24 mouse cellular contexts compared by ENCODE assay signal in genomic region chr8:107618499-107618898, GRCm38 (mm10). TPM values are rescaled to one million over a fixed set of nuclear protein-coding genes. Genes with fewer than 3 reads are reported as not detected.
DNase-seq lines count a peak whose midpoint lies in the region; ATAC-seq lines count a peak whose summit lies in the region.
"Had no signal": no experiment of that assay in that cellular context is flagged by ENCODE, and none has a peak within 500 bp of the region (broad histone marks: within the 10 kb centered on the region; RNA-seq: fewer than 3 reads in every experiment).

No protein-coding gene starts in this region.

- DNase-seq in forebrain, embryonic 14.5 days (ENCODE audit: low spot score): peak; percentile 50
- peak; percentile 11 to 16 for DNase-seq in heart, postnatal 10 days
- no peak for DNase-seq in heart, postnatal 25 days (ENCODE audit: low spot score)
- DNase-seq in lung, postnatal 14 days: no peak
- DNase-seq in brain, adult 2 months (ENCODE audit: low read depth, low spot score): peak; percentile 3
- DNase-seq: adrenal gland, postnatal 25 days; cerebellum, adult 11 months; cerebellum, postnatal 14 days; gastrocnemius, postnatal 14 days; kidney, postnatal 10 days; left cerebral cortex, postnatal 4 days had no signal

- intact Hi-C loops in heart, postnatal 10 days (cut with DNase I): no loop called here
- intact Hi-C loops in heart, postnatal 25 days (cut with DNase I): no loop called here

- no peaks in the 10 kb centered on the region for H3K27me3 ChIP-seq in forebrain, embryonic 14.5 days (replicated peaks; ENCODE audit: control insufficient read depth, insufficient read depth, low read length)
- H3K27me3 ChIP-seq in forebrain, embryonic 15.5 days: no peaks in the 10 kb centered on the region
- no peaks in the 10 kb centered on the region for H3K27me3 ChIP-seq in lung, embryonic 16.5 days (ENCODE audit: control insufficient read depth, insufficient read depth, low read depth, low read length)
- no peaks in the 10 kb centered on the region for H3K27me3 ChIP-seq in midbrain, embryonic 16.5 days (ENCODE audit: control insufficient read depth, insufficient read depth, low read depth, low read length)
- H3K27me3 ChIP-seq: embryonic facial prominence, embryonic 13.5 days; intestine, embryonic 15.5 days; limb, embryonic 15.5 days; midbrain, embryonic 12.5 days had no signal

- no peak overlapping the region for H3K9ac ChIP-seq in forebrain, embryonic 14.5 days (ENCODE audit: low read length)
- H3K9ac ChIP-seq in forebrain, embryonic 15.5 days (replicated peaks): no peak overlapping the region
- H3K9ac ChIP-seq in lung, embryonic 16.5 days (ENCODE audit: low read length): no peak overlapping the region
- no peak overlapping the region for H3K9ac ChIP-seq in midbrain, embryonic 16.5 days (ENCODE audit: low read depth, low read length)
- H3K9ac ChIP-seq: embryonic facial prominence, embryonic 13.5 days; intestine, embryonic 15.5 days; limb, embryonic 15.5 days; liver, embryonic 14.5 days; midbrain, embryonic 12.5 days had no signal

- no peak overlapping the region for H3K4me2 ChIP-seq in forebrain, embryonic 14.5 days (ENCODE audit: low read length)
- no peak overlapping the region for H3K4me2 ChIP-seq in forebrain, embryonic 15.5 days (replicated peaks)
- no peak overlapping the region for H3K4me2 ChIP-seq in lung, embryonic 16.5 days (ENCODE audit: low read depth, low read length)
- no peak overlapping the region for H3K4me2 ChIP-seq in midbrain, embryonic 16.5 days (ENCODE audit: low read length)
- H3K4me2 ChIP-seq: embryonic facial prominence, embryonic 13.5 days; intestine, embryonic 15.5 days; limb, embryonic 15.5 days; midbrain, embryonic 12.5 days had no signal

- H3K4me3 ChIP-seq in forebrain, embryonic 14.5 days (ENCODE audit: low read depth, low read length): no peak overlapping the region
- H3K4me3 ChIP-seq in forebrain, embryonic 15.5 days: no peak overlapping the region
- no peak overlapping the region for H3K4me3 ChIP-seq in lung, embryonic 16.5 days (ENCODE audit: low read length)
- no peak overlapping the region for H3K4me3 ChIP-seq in midbrain, embryonic 16.5 days (ENCODE audit: low read depth, low read length)
- H3K4me3 ChIP-seq: embryonic facial prominence, embryonic 13.5 days; hindbrain, embryonic 10.5 days; intestine, embryonic 15.5 days; left cerebral cortex, adult 2 months; limb, embryonic 15.5 days; midbrain, embryonic 12.5 days had no signal

- no peaks in the 10 kb centered on the region for H3K9me3 ChIP-seq in forebrain, embryonic 14.5 days (replicated peaks; ENCODE audit: control insufficient read depth, low read length)
- H3K9me3 ChIP-seq in forebrain, embryonic 15.5 days: no peaks in the 10 kb centered on the region
- no peaks in the 10 kb centered on the region for H3K9me3 ChIP-seq in lung, embryonic 16.5 days (ENCODE audit: control insufficient read depth, low read length)
- no peaks in the 10 kb centered on the region for H3K9me3 ChIP-seq in midbrain, embryonic 16.5 days (replicated peaks; ENCODE audit: control insufficient read depth, low read length, poor library complexity, severe bottlenecking)
- H3K9me3 ChIP-seq: embryonic facial prominence, embryonic 13.5 days; hindbrain, embryonic 10.5 days; intestine, embryonic 15.5 days; limb, embryonic 15.5 days; midbrain, embryonic 12.5 days had no signal

- H3K27ac ChIP-seq in forebrain, embryonic 14.5 days (ENCODE audit: low read depth, low read length): no peak overlapping the region
- H3K27ac ChIP-seq in forebrain, embryonic 15.5 days (replicated peaks): no peak overlapping the region
- no peak overlapping the region for H3K27ac ChIP-seq in lung, embryonic 16.5 days (ENCODE audit: low read length)
- H3K27ac ChIP-seq in midbrain, embryonic 16.5 days (ENCODE audit: low read length): no peak overlapping the region
- H3K27ac ChIP-seq: embryonic facial prominence, embryonic 13.5 days; hindbrain, embryonic 10.5 days; intestine, embryonic 15.5 days; left cerebral cortex, adult 2 months; limb, embryonic 15.5 days; liver, embryonic 14.5 days; midbrain, embryonic 12.5 days had no signal

- 83% methylated on average over 10 of the region's 10 CpGs for WGBS in forebrain, embryonic 14.5 days
- WGBS in forebrain, embryonic 15.5 days: 81% methylated on average over 10 of the region's 10 CpGs
- WGBS in lung, embryonic 16.5 days: 54% methylated on average over 10 of the region's 10 CpGs
- WGBS in midbrain, embryonic 16.5 days: 90% methylated on average over 10 of the region's 10 CpGs

- no peaks in the 10 kb centered on the region for H3K36me3 ChIP-seq in forebrain, embryonic 14.5 days (ENCODE audit: control insufficient read depth, insufficient read depth, low read length)
- H3K36me3 ChIP-seq in forebrain, embryonic 15.5 days: no peaks in the 10 kb centered on the region
- H3K36me3 ChIP-seq in lung, embryonic 16.5 days (ENCODE audit: control insufficient read depth, insufficient read depth, low read length): no peaks in the 10 kb centered on the region
- H3K36me3 ChIP-seq in midbrain, embryonic 16.5 days (ENCODE audit: control insufficient read depth, insufficient read depth, low read length): no peaks in the 10 kb centered on the region
- H3K36me3 ChIP-seq: embryonic facial prominence, embryonic 13.5 days; hindbrain, embryonic 10.5 days; intestine, embryonic 15.5 days; limb, embryonic 15.5 days; midbrain, embryonic 12.5 days had no signal

- H3K4me1 ChIP-seq in forebrain, embryonic 14.5 days (ENCODE audit: control insufficient read depth, insufficient read depth, low read length): no peaks in the 10 kb centered on the region
- H3K4me1 ChIP-seq in forebrain, embryonic 15.5 days: no peaks in the 10 kb centered on the region
- H3K4me1 ChIP-seq in lung, embryonic 16.5 days (replicated peaks; ENCODE audit: control insufficient read depth, insufficient read depth, low read length): no peaks in the 10 kb centered on the region
- no peaks in the 10 kb centered on the region for H3K4me1 ChIP-seq in midbrain, embryonic 16.5 days (ENCODE audit: control insufficient read depth, insufficient read depth, low read length)
- H3K4me1 ChIP-seq: hindbrain, embryonic 10.5 days; intestine, embryonic 15.5 days; limb, embryonic 15.5 days; midbrain, embryonic 12.5 days had no signal

- no peak; the same call in 1 of the 2 replicates for ATAC-seq in forebrain, embryonic 14.5 days
- ATAC-seq in forebrain, embryonic 15.5 days (replicated peaks): no peak; the same call in 1 of the 2 replicates
- ATAC-seq in lung, embryonic 16.5 days (ENCODE audit: low read depth): peak; percentile 74; the same call in 1 of the 2 replicates
- ATAC-seq in midbrain, embryonic 16.5 days: no peak
- ATAC-seq: CD4-positive, CD25-positive, alpha-beta regulatory T cell, adult 4 months; forebrain, embryonic 16.5 days; hindbrain, embryonic 16.5 days; intestine, embryonic 15.5 days had no signal

RNA-seq across cellular contexts. Expression of gene Psmd7, which starts 30.2 kb away (rescaled TPM):
- 247 and 252 TPM in 2 replicates for polyA plus RNA-seq in forebrain, embryonic 14.5 days (2014; fragmentation: Nextera tagmentation; extraction: Ambion mirVana)
- polyA plus RNA-seq in forebrain, embryonic 15.5 days (2015; fragmentation: Nextera tagmentation; extraction: Ambion mirVana): 245 and 250 TPM in 2 replicates
- 10 to 100 TPM; 85.6 to 93.7 TPM for total RNA-seq in heart, postnatal 10 days (2021)
- total RNA-seq in heart, postnatal 25 days (2021): 10 to 100 TPM; 80.4 to 89.9 TPM
- 232 TPM in 2 replicates for polyA plus RNA-seq in lung, embryonic 16.5 days (2015; fragmentation: Nextera tagmentation; extraction: Ambion mirVana)
- polyA plus RNA-seq in midbrain, embryonic 16.5 days (2015; fragmentation: Nextera tagmentation; extraction: Ambion mirVana): 237 and 251 TPM in 2 replicates

Comparison
In these comparisons a context has a peak if more than half of its experiments do, and no peak if none do; other contexts are left out.
1. DNase-seq: peak in forebrain, embryonic 14.5 days (single experiment), heart, postnatal 10 days (2 of 2) and brain, adult 2 months (single experiment); none in heart, postnatal 25 days (single experiment) and lung, postnatal 14 days (single experiment).